9 mouse cellular contexts compared by ENCODE assay signal in genomic region chr7:34228641-34229040, GRCm38 (mm10). TPM values are rescaled to one million over a fixed set of nuclear protein-coding genes. Genes with fewer than 3 reads are reported as not detected.
DNase-seq lines count a peak whose midpoint lies in the region; ATAC-seq and TF ChIP-seq lines count a peak whose summit lies in the region.
"Had no signal": no experiment of that assay in that cellular context is flagged by ENCODE, and none has a peak within 500 bp of the region (broad histone marks: within the 10 kb centered on the region; RNA-seq: fewer than 3 reads in every experiment).

No protein-coding gene starts in this region.

- H3K27me3 ChIP-seq in cerebellum, adult 2 months (ENCODE audit: control insufficient read depth, insufficient read depth, low read length): no peaks in the 10 kb centered on the region
- H3K27me3 ChIP-seq in forebrain, embryonic 14.5 days (replicated peaks; ENCODE audit: control insufficient read depth, insufficient read depth, low read length): no peaks in the 10 kb centered on the region
- H3K27me3 ChIP-seq in limb, embryonic 12.5 days: no peaks in the 10 kb centered on the region
- no peaks in the 10 kb centered on the region for H3K27me3 ChIP-seq in midbrain, embryonic 15.5 days (replicated peaks)

- no peak overlapping the region for H3K27ac ChIP-seq in cerebellum, adult 2 months (ENCODE audit: insufficient read depth, low read length)
- H3K27ac ChIP-seq in forebrain, embryonic 14.5 days (ENCODE audit: low read depth, low read length): no peak overlapping the region
- H3K27ac ChIP-seq in limb, embryonic 12.5 days: no peak overlapping the region
- no peak overlapping the region for H3K27ac ChIP-seq in midbrain, embryonic 15.5 days

- TF ChIP-seq POLR2A in cerebellum, adult 2 months (IDR thresholded peaks at IDR 0.05; ENCODE audit: borderline replicate concordance, insufficient read depth, low read length): no peak

- peaks cover 27% of the 10 kb centered on the region for H3K4me1 ChIP-seq in cerebellum, adult 2 months (ENCODE audit: control insufficient read depth, insufficient read depth, low read length)
- peaks cover 8% of the 10 kb centered on the region; the same call in 1 of the 2 replicates for H3K4me1 ChIP-seq in forebrain, embryonic 14.5 days (ENCODE audit: control insufficient read depth, insufficient read depth, low read length)
- H3K4me1 ChIP-seq in limb, embryonic 12.5 days (replicated peaks): peaks cover 28% of the 10 kb centered on the region
- peaks cover 32% of the 10 kb centered on the region for H3K4me1 ChIP-seq in midbrain, embryonic 15.5 days

- WGBS in cerebellum, adult 2 months: 10% methylated on average over 7 of the region's 9 CpGs
- WGBS in forebrain, embryonic 14.5 days: 56% methylated on average over 9 of the region's 9 CpGs
- WGBS in limb, embryonic 12.5 days: 61% methylated on average over 9 of the region's 9 CpGs
- 72% methylated on average over 9 of the region's 9 CpGs for WGBS in midbrain, embryonic 15.5 days

- intact Hi-C loops in gastrocnemius, postnatal 36 days (cut with DNase I): no loop called here

- no peak for TF ChIP-seq CTCF in cerebellum, adult 2 months (IDR thresholded peaks at IDR 0.05; ENCODE audit: borderline replicate concordance, insufficient read depth, low read depth, low read length)

- peak in 1 of 2 experiments; percentile 63 for DNase-seq in cerebellum, adult 2 months
- DNase-seq in cerebellum, adult 11 months: no peak
- peak; percentile 34 for DNase-seq in MN1 (ENCODE audit: low spot score)
- no peak for DNase-seq in forebrain, embryonic 14.5 days (ENCODE audit: low spot score)
- DNase-seq in ovary, adult 18-20 months (ENCODE audit: low spot score): no peak
- DNase-seq in gastrocnemius, postnatal 36 days: no peak

- H3K9ac ChIP-seq in forebrain, embryonic 14.5 days (ENCODE audit: low read length): no peak overlapping the region
- peak overlapping the region; percentile 83 for H3K9ac ChIP-seq in limb, embryonic 12.5 days (replicated peaks)
- H3K9ac ChIP-seq in midbrain, embryonic 15.5 days: no peak overlapping the region

- no peak for ATAC-seq in forebrain, embryonic 14.5 days
- no peak for ATAC-seq in limb, embryonic 12.5 days (ENCODE audit: insufficient number of reproducible peaks, insufficient read depth, low FRiP score, low TSS enrichment, low read depth)
- ATAC-seq in midbrain, embryonic 15.5 days (replicated peaks): no peak

- H3K9me3 ChIP-seq in forebrain, embryonic 14.5 days (replicated peaks; ENCODE audit: control insufficient read depth, low read length): no peaks in the 10 kb centered on the region
- no peaks in the 10 kb centered on the region for H3K9me3 ChIP-seq in limb, embryonic 12.5 days
- H3K9me3 ChIP-seq in midbrain, embryonic 15.5 days: no peaks in the 10 kb centered on the region

- H3K36me3 ChIP-seq in forebrain, embryonic 14.5 days (ENCODE audit: control insufficient read depth, insufficient read depth, low read length): peaks cover 34% of the 10 kb centered on the region
- peaks cover 50% of the 10 kb centered on the region for H3K36me3 ChIP-seq in limb, embryonic 12.5 days
- H3K36me3 ChIP-seq in midbrain, embryonic 15.5 days (replicated peaks): peaks cover 3% of the 10 kb centered on the region; the same call in 1 of the 2 replicates

- H3K4me3 ChIP-seq in cerebellum, adult 2 months (replicated peaks; ENCODE audit: insufficient read depth, low read depth, low read length): peak overlapping the region; percentile 51
- H3K4me3 ChIP-seq in forebrain, embryonic 14.5 days (ENCODE audit: low read depth, low read length): peak overlapping the region; percentile 13; the same call in 1 of the 2 replicates
- H3K4me3 ChIP-seq in limb, embryonic 12.5 days (replicated peaks): peak overlapping the region; percentile 76
- H3K4me3 ChIP-seq in midbrain, embryonic 15.5 days: peak overlapping the region; percentile 82

- peak overlapping the region; percentile 53 for H3K4me2 ChIP-seq in forebrain, embryonic 14.5 days (ENCODE audit: low read length)
- peak overlapping the region; percentile 85 for H3K4me2 ChIP-seq in limb, embryonic 12.5 days
- peak overlapping the region; percentile 80 for H3K4me2 ChIP-seq in midbrain, embryonic 15.5 days

RNA-seq across cellular contexts. Expression of gene Gpi1, which starts 1.5 kb away (rescaled TPM):
- polyA plus RNA-seq in cerebellum, adult 2 months (2012; rRNA removed): 611 and 659 TPM in 2 replicates
- polyA plus RNA-seq in forebrain, embryonic 14.5 days (2014; fragmentation: Nextera tagmentation; extraction: Ambion mirVana): 190 and 199 TPM in 2 replicates
- polyA plus RNA-seq in limb, embryonic 12.5 days (2016; fragmentation: Nextera tagmentation; extraction: Ambion mirVana): 243 and 262 TPM in 2 replicates
- 245 and 254 TPM in 2 replicates for polyA plus RNA-seq in midbrain, embryonic 15.5 days (2015; fragmentation: Nextera tagmentation; extraction: Ambion mirVana)
- 1,000 to 10,000 TPM; 1,148 to 1,175 TPM for total RNA-seq in gastrocnemius, postnatal 36 days (2021)

RNA-seq across cellular contexts. Expression of gene Gm6096, which starts 22.2 kb away (rescaled TPM):
- polyA plus RNA-seq in cerebellum, adult 2 months (2012; rRNA removed): not detected in 2 replicates
- polyA plus RNA-seq in forebrain, embryonic 14.5 days (2014; fragmentation: Nextera tagmentation; extraction: Ambion mirVana): not detected in 2 replicates
- polyA plus RNA-seq in limb, embryonic 12.5 days (2016; fragmentation: Nextera tagmentation; extraction: Ambion mirVana): 0.89 TPM in 1 of 2 replicates, not detected in the other
- 0.72 TPM in 1 of 2 replicates, not detected in the other for polyA plus RNA-seq in midbrain, embryonic 15.5 days (2015; fragmentation: Nextera tagmentation; extraction: Ambion mirVana)
- not detected for total RNA-seq in gastrocnemius, postnatal 36 days (2021)
- total RNA-seq: ES-E14 had no signal

RNA-seq across cellular contexts. Expression of gene Pdcd2l, which starts 32.2 kb away (rescaled TPM):
- polyA plus RNA-seq in cerebellum, adult 2 months (2012; rRNA removed): 40.0 and 41.8 TPM in 2 replicates
- polyA plus RNA-seq in forebrain, embryonic 14.5 days (2014; fragmentation: Nextera tagmentation; extraction: Ambion mirVana): 79.4 and 84.3 TPM in 2 replicates
- polyA plus RNA-seq in limb, embryonic 12.5 days (2016; fragmentation: Nextera tagmentation; extraction: Ambion mirVana): 72.2 and 75.0 TPM in 2 replicates
- 80.2 and 86.5 TPM in 2 replicates for polyA plus RNA-seq in midbrain, embryonic 15.5 days (2015; fragmentation: Nextera tagmentation; extraction: Ambion mirVana)
- total RNA-seq in gastrocnemius, postnatal 36 days (2021): 10 to 100 TPM; 15.3 to 18.1 TPM

RNA-seq across cellular contexts. Expression of gene Uba2, which starts 59.2 kb away (rescaled TPM):
- polyA plus RNA-seq in cerebellum, adult 2 months (2012; rRNA removed): 106 and 110 TPM in 2 replicates
- polyA plus RNA-seq in forebrain, embryonic 14.5 days (2014; fragmentation: Nextera tagmentation; extraction: Ambion mirVana): 199 and 213 TPM in 2 replicates
- 275 and 276 TPM in 2 replicates for polyA plus RNA-seq in limb, embryonic 12.5 days (2016; fragmentation: Nextera tagmentation; extraction: Ambion mirVana)
- 169 and 180 TPM in 2 replicates for polyA plus RNA-seq in midbrain, embryonic 15.5 days (2015; fragmentation: Nextera tagmentation; extraction: Ambion mirVana)
- 10 to 100 TPM; 29.6 to 44.7 TPM for total RNA-seq in gastrocnemius, postnatal 36 days (2021)

Comparison
In these comparisons a context has a peak if more than half of its experiments do, and no peak if none do; other contexts are left out.
1. H3K4me3 ChIP-seq: peak in every context shown above with its lines; median percentile 82 in midbrain, embryonic 15.5 days; 76 in limb, embryonic 12.5 days; 51 in cerebellum, adult 2 months; 13 in forebrain, embryonic 14.5 days.